Mouse (Mus musculus) MEL (cell line): ENCODE measurements around the gene Thoc7. TPM values are rescaled to one million over a fixed set of nuclear protein-coding genes. Genes with fewer than 3 reads are reported as not detected.

Experiments
- DNase-seq: peaks from one replicate; pipeline ENCODE4 v3.0.0; 2011; ENCODE audit warnings: low read depth, low spot score
- H3K27ac ChIP-seq: 2 replicates; pipeline ENCODE4 v1.5.1; 2012; ENCODE audit warnings: low read depth, mild to moderate bottlenecking, control low read depth, low read length, moderate library complexity; ENCODE audit not compliant: control insufficient read depth
- H3K27me3 ChIP-seq, 2 experiments: fragments of 150-350 bp in 1 of 2; sonication (generic) in 1 of 2; 2 replicates each; pipeline ENCODE4 v1.6.1; 2012; ENCODE audit warnings: low read length in 2 of 2, mild to moderate bottlenecking in 2 of 2, improper control_type of control experiment in 1 of 2, moderate library complexity in 1 of 2; ENCODE audit not compliant: insufficient read depth in 2 of 2, control insufficient read depth in 1 of 2
- H3K36me3 ChIP-seq, 2 experiments: 2 replicates each; pipeline ENCODE4 v1.6.1; 2012 to 2014; ENCODE audit warnings: low read length in 2 of 2, improper control_type of control experiment in 1 of 2, inconsistent platforms in 1 of 2, mild to moderate bottlenecking in 1 of 2; ENCODE audit not compliant: insufficient read depth in 2 of 2, control insufficient read depth in 1 of 2
- H3K4me1 ChIP-seq, 2 experiments: fragments of 150-350 bp in 1 of 2; sonication (generic) in 1 of 2; 2 replicates each; pipeline ENCODE4 v1.6.1; 2012; ENCODE audit warnings: low read length in 2 of 2, improper control_type of control experiment in 1 of 2, mild to moderate bottlenecking in 1 of 2; ENCODE audit not compliant: insufficient read depth in 2 of 2, control insufficient read depth in 1 of 2
- H3K4me3 ChIP-seq, 2 experiments: fragments of 150-350 bp in 1 of 2; sonication (generic) in 1 of 2; 2 replicates each; pipeline ENCODE4 v1.5.1; 2012; ENCODE audit warnings: low read depth in 2 of 2, low read length in 2 of 2, mild to moderate bottlenecking in 2 of 2, moderate library complexity in 2 of 2, control low read depth in 1 of 2, improper control_type of control experiment in 1 of 2; ENCODE audit not compliant: control insufficient read depth in 1 of 2, insufficient read depth in 1 of 2
- H3K79me2 ChIP-seq: 2 replicates; pipeline ENCODE4 v1.6.1; 2012; ENCODE audit warnings: mild to moderate bottlenecking, low read length, moderate library complexity; ENCODE audit not compliant: control insufficient read depth, poor library complexity, insufficient read depth
- H3K9ac ChIP-seq: 2 replicates; pipeline ENCODE4 v1.6.1; 2012; ENCODE audit warnings: low read depth, mild to moderate bottlenecking, control low read depth, low read length, moderate library complexity; ENCODE audit not compliant: control insufficient read depth, poor library complexity, severe bottlenecking
- H3K9me3 ChIP-seq: fragments of 150-350 bp; sonication (generic); replicated peaks from 2 replicates; pipeline ENCODE4 v1.6.1; 2012; ENCODE audit warnings: mild to moderate bottlenecking, low read length, improper control_type of control experiment, moderate library complexity; ENCODE audit not compliant: insufficient read depth
- CHD1 ChIP-seq: IDR thresholded peaks from 2 replicates; pipeline ENCODE4 v1.6.1; 2012; ENCODE audit warnings: low read depth, mild to moderate bottlenecking, inconsistent platforms, low read length, improper control_type of control experiment
- CHD2 ChIP-seq: IDR thresholded peaks from 2 replicates; pipeline ENCODE4 v1.6.1; 2011; ENCODE audit warnings: low read length, improper control_type of control experiment
- E2F4 ChIP-seq: IDR thresholded peaks from 2 replicates; pipeline ENCODE4 v1.6.1; 2011; ENCODE audit warnings: low read depth, low read length, improper control_type of control experiment, borderline replicate concordance
- ELF1 ChIP-seq: IDR thresholded peaks from 2 replicates; pipeline ENCODE4 v1.6.1; 2014; ENCODE audit warnings: low read depth, mild to moderate bottlenecking, inconsistent platforms, low read length, improper control_type of control experiment, moderate library complexity
- EP300 ChIP-seq, 2 experiments: IDR thresholded peaks; 2 replicates each; pipeline ENCODE4 v1.6.1; 2011; ENCODE audit warnings: improper control_type of control experiment in 2 of 2, low read length in 2 of 2, low read depth in 1 of 2, mild to moderate bottlenecking in 1 of 2
- ETS1 ChIP-seq: IDR thresholded peaks from 2 replicates; pipeline ENCODE4 v1.6.1; 2012; ENCODE audit warnings: low read depth, mild to moderate bottlenecking, inconsistent platforms, low read length, improper control_type of control experiment, moderate library complexity
- GATA1 ChIP-seq: IDR thresholded peaks from 2 replicates; pipeline ENCODE4 v1.6.1; 2011; ENCODE audit warnings: low read depth, low read length, improper control_type of control experiment
- KAT2A ChIP-seq: conservative IDR thresholded peaks from 2 replicates; pipeline ENCODE4 v1.6.1; 2012; ENCODE audit warnings: low read depth, low read length, improper control_type of control experiment, inconsistent platforms
- MAZ ChIP-seq: IDR thresholded peaks from 2 replicates; pipeline ENCODE4 v1.6.1; 2012; ENCODE audit warnings: low read depth, mild to moderate bottlenecking, inconsistent platforms, low read length, improper control_type of control experiment
- MEF2A ChIP-seq: IDR thresholded peaks from 2 replicates; pipeline ENCODE4 v1.6.1; 2014; ENCODE audit warnings: low read depth, mild to moderate bottlenecking, inconsistent platforms, low read length, improper control_type of control experiment; ENCODE audit not compliant: poor library complexity, insufficient replicate concordance, severe bottlenecking; ENCODE audit errors: extremely low read depth
- MXI1 ChIP-seq: IDR thresholded peaks from 2 replicates; pipeline ENCODE4 v1.6.1; 2011; ENCODE audit warnings: mild to moderate bottlenecking, low read depth, low read length, improper control_type of control experiment
- MYB ChIP-seq: IDR thresholded peaks from 2 replicates; pipeline ENCODE4 v1.6.1; 2011; ENCODE audit warnings: mild to moderate bottlenecking, low read depth, low read length, improper control_type of control experiment
- MYC ChIP-seq: IDR thresholded peaks from 2 replicates; pipeline ENCODE4 v1.6.1; 2011; ENCODE audit warnings: low read depth, mild to moderate bottlenecking, low read length, improper control_type of control experiment, moderate library complexity
- NELFE ChIP-seq: IDR thresholded peaks from 2 replicates; pipeline ENCODE4 v1.6.1; 2011; ENCODE audit warnings: low read depth, low read length, improper control_type of control experiment
- POLR2A ChIP-seq, 2 experiments: IDR thresholded peaks; 2 replicates each; pipeline ENCODE4 v1.6.1; 2011 to 2012; ENCODE audit warnings: low read length in 2 of 2, mild to moderate bottlenecking in 2 of 2, control low read depth in 1 of 2, improper control_type of control experiment in 1 of 2, low read depth in 1 of 2, moderate library complexity in 1 of 2; ENCODE audit not compliant: control insufficient read depth in 1 of 2, insufficient read depth in 1 of 2, poor library complexity in 1 of 2
- POLR2AphosphoS2 ChIP-seq: IDR thresholded peaks from 2 replicates; pipeline ENCODE4 v1.6.1; 2011; ENCODE audit warnings: low read length, improper control_type of control experiment
- POLR2AphosphoS5 ChIP-seq: IDR thresholded peaks from 2 replicates; pipeline ENCODE4 v1.6.1; 2012; ENCODE audit warnings: low read depth, borderline replicate concordance, mild to moderate bottlenecking, inconsistent platforms, low read length, moderate library complexity, mixed read lengths
- RCOR1 ChIP-seq: IDR thresholded peaks from 2 replicates; pipeline ENCODE4 v1.6.1; 2012; ENCODE audit warnings: low read depth, mild to moderate bottlenecking, inconsistent platforms, low read length, improper control_type of control experiment
- TAL1 ChIP-seq: IDR thresholded peaks from 2 replicates; pipeline ENCODE4 v1.6.1; 2012; ENCODE audit warnings: mild to moderate bottlenecking, inconsistent platforms, low read length, moderate library complexity, mixed read lengths
- TBP ChIP-seq: IDR thresholded peaks from 2 replicates; pipeline ENCODE4 v1.8.0; 2011; ENCODE audit warnings: low read depth, low read length, improper control_type of control experiment
- UBTF ChIP-seq: IDR thresholded peaks from 2 replicates; pipeline ENCODE4 v1.6.1; 2012; ENCODE audit warnings: low read depth, mild to moderate bottlenecking, inconsistent platforms, low read length, improper control_type of control experiment, moderate library complexity, borderline replicate concordance; ENCODE audit not compliant: insufficient read depth
- USF2 ChIP-seq, 2 experiments: IDR thresholded peaks; 2 replicates each; pipeline ENCODE4 v1.6.1; 2011 to 2012; ENCODE audit warnings: improper control_type of control experiment in 2 of 2, low read length in 2 of 2, borderline replicate concordance in 1 of 2, inconsistent platforms in 1 of 2, low read depth in 1 of 2, mild to moderate bottlenecking in 1 of 2; ENCODE audit not compliant: insufficient read depth in 1 of 2
- ZMIZ1 ChIP-seq: IDR thresholded peaks from 2 replicates; pipeline ENCODE4 v1.6.1; 2012; ENCODE audit warnings: low read depth, mild to moderate bottlenecking, inconsistent platforms, low read length, improper control_type of control experiment, moderate library complexity
- ZNF384 ChIP-seq: IDR thresholded peaks from 2 replicates; pipeline ENCODE4 v1.6.1; 2012; ENCODE audit warnings: low read depth, mild to moderate bottlenecking, inconsistent platforms, low read length, improper control_type of control experiment
- polyA plus RNA-seq, 2 experiments: library from polyadenylated mRNA; stranded (reverse) in 1 of 2; unstranded in 1 of 2; fragments of >175 nt in 1 of 2; fragments of >200 nt in 1 of 2; gene quantifications; 2 replicates each; pipeline versions ENCODE4 v1.2.1 to v1.2.4; 2012; ENCODE audit warnings: low replicate concordance in 2 of 2, low read depth in 1 of 2; ENCODE audit not compliant: insufficient read length in 2 of 2, insufficient read depth in 1 of 2, missing spikeins in 1 of 2
- total RNA-seq: library from RNA; depleted of rRNA; stranded (reverse); fragments of 300-350 nt; gene quantifications from 2 replicates; pipeline ENCODE4 v1.2.3, GENCODE M21; 2012

Thoc7 gene
- total and polyA plus RNA-seq, 3 experiments = 85.8 to 121 TPM; not detected in 1

GRCm38 (mm10) chr14:13968476-13968875 lies 6.8 kb upstream of the Thoc7 start:
- no peak overlapping the region for H3K27ac ChIP-seq
- DNase-seq = no peak
- no peak overlapping the region for H3K4me3 ChIP-seq
- TF ChIP-seq E2F4 (no peak), GATA1 (no peak), MAZ (no peak), RCOR1 (no peak), POLR2AphosphoS2 (no peak), ZMIZ1 (no peak), EP300 (IDR thresholded peaks at IDR 0.05; ENCODE audit: low read depth in 1 of 2, low read length in 2 of 2) (no peak), MYB (no peak), POLR2AphosphoS5 (no peak), CHD2 (no peak), TBP (no peak), MXI1 (no peak), CHD1 (no peak), TAL1 (no peak), ETS1 (no peak), ELF1 (no peak), KAT2A (no peak), NELFE (no peak), MEF2A (no peak), POLR2A (IDR thresholded peaks at IDR 0.05; ENCODE audit: control insufficient read depth in 1 of 2, insufficient read depth in 1 of 2, low read depth in 1 of 2, low read length in 2 of 2, poor library complexity in 1 of 2) (no peak)
- H3K36me3 ChIP-seq = peaks cover 0 to 3% of the 10 kb centered on the region in 2 experiments; a peak in 2 of 4 replicates
- H3K9ac ChIP-seq = no peak overlapping the region
- no peaks in the 10 kb centered on the region for H3K9me3 ChIP-seq
- no peaks in the 10 kb centered on the region for H3K27me3 ChIP-seq
- H3K4me1 ChIP-seq = peaks cover 0 to 6% of the 10 kb centered on the region in 2 experiments; a peak in 3 of 4 replicates
- H3K79me2 ChIP-seq = no peaks in the 10 kb centered on the region

- DNase-seq = no peak
- H3K79me2 ChIP-seq = no peaks in the 10 kb centered on the region
Measured at GRCm38 (mm10) chr14:13967607-13968006, 6.0 kb upstream of the Thoc7 start.

More at GRCm38 (mm10) chr14:13967607-13968006, 6.0 kb upstream of the Thoc7 start:
- Histone ChIP-seq H3K4me1 (peaks cover 0 to 6% of the 10 kb centered on the region in 2 experiments; a peak in 3 of 4 replicates), H3K9me3 (no peaks in the 10 kb centered on the region), H3K36me3 (peaks cover 0 to 8% of the 10 kb centered on the region in 2 experiments; a peak in 2 of 4 replicates), H3K4me3 (no peak overlapping the region), H3K27ac (no peak overlapping the region), H3K27me3 (no peaks in the 10 kb centered on the region)
- no peak for TF ChIP-seq MYC
- no peak for TF ChIP-seq MAZ
- TF ChIP-seq GATA1 = no peak
- TF ChIP-seq ETS1 = no peak
- TF ChIP-seq UBTF = no peak
- no peak for TF ChIP-seq MXI1
- no peak for TF ChIP-seq ZNF384
- TF ChIP-seq POLR2AphosphoS5 = no peak
- no peak for TF ChIP-seq USF2 (IDR thresholded peaks at IDR 0.05; ENCODE audit: borderline replicate concordance in 1 of 2, insufficient read depth in 1 of 2, low read depth in 1 of 2, low read length in 2 of 2)
- no peak for TF ChIP-seq POLR2A (IDR thresholded peaks at IDR 0.05; ENCODE audit: control insufficient read depth in 1 of 2, insufficient read depth in 1 of 2, low read depth in 1 of 2, low read length in 2 of 2, poor library complexity in 1 of 2)
- TF ChIP-seq, all 39 proteins: peak for 0
- no peak overlapping the region for H3K9ac ChIP-seq
